Mouse (Mus musculus) induced T-regulatory cell, adult 2 months (primary cell): ENCODE measurements around the gene Gm15319.
"Not testable (repeated sequence)": the region's sequence is repeated elsewhere in the genome, so short reads cannot be mapped to it uniquely, and the experiment has no call there.

Source experiments
- DNase-seq: peaks from one replicate; pipeline ENCODE4 v3.0.0-alpha.2; 2012; ENCODE audit warnings: low read depth

The Gm15319 gene

GRCm38 (mm10) chr8:20296803-20297702, 66.0 kb downstream of the Gm15319 start:
- DNase-seq: peak; percentile 85

DNA sequence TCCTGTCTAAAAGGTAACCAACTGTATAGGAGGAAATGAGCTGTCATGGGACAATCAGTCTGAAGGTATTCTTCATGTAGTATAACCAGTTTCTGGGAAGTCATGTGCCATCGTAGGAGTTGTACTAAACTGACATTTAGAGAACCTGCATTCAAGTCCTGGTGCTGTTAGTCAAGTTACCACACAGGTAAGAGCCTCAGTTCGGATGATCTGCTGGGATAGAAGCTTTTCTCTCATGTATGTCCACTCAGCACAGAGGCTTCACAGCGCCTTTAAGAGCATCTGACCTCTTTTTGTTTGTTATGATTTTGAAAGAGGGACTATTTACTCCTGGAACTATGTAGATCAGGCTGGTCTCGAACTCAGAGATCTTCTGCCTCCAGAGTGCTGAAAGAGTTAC, 67.1 kb downstream of the Gm15319 start:
- DNase-seq: not testable (repeated sequence)

DNA sequence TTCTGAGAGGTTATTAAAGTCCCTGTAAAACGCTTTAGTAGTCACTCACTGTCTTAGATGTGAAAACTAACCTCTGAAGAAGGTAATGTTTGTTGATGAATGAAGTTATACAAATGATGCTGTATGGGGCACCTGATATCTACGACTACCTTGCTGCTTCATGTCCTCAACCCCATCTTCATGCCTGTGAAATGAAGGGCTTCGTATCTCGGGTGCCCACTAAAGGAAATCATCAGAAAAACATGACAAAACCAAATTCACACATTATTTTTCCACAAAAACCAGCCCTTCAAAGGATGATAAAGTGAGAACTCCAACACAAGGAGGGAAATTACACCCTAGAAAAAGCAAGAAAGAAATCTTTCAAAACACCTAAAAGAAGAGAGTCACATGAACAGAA, 68.2 kb downstream of the Gm15319 start:
- DNase-seq: not testable (repeated sequence)

- DNase-seq: not testable (repeated sequence)
Observed at GRCm38 (mm10) chr8:20293966-20294365, 69.0 kb downstream of the Gm15319 start.

GRCm38 (mm10) chr8:20290015-20290414, 73.0 kb downstream of the Gm15319 start:
- DNase-seq: not testable (repeated sequence)

DNA sequence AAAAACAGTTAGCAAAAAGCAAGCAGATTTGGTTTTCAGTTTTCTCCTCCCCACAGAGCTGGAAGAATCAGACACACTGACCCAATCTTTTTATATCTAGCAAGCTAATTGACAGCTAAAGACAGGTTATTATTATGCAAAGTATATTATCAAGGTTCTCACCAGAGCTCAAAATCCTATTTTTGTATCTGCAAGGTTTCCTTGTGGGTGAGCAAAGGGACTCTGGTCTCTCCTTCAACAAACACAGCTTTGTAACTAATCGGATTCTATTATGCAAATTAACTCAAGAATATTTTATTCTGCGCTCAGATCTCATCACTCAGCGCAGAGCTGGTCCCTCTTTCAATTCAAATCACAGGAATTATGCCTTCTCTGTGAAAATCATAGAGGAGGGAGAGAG, 74.1 kb downstream of the Gm15319 start:
- not testable (repeated sequence) for DNase-seq

DNA sequence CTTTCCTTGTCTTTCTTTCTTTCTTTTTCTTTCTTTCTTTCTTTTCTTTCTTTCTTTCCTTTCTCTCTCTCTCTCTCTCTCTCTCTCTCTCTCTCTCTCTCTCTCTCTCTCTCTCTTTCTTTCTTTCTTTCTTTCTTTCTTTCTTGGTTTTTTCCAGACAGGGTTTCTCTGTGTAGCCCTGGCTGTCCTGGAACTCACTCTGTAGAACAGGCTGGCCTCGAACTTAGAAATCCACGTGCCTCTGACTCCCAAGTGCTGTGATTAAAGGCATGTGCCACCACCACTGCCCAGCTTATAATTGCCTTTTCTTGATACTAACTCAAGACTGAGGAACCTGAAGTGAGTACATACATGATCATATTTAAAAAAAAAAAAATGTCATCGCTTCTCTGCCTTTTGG, 75.3 kb downstream of the Gm15319 start:
- not testable (repeated sequence) for DNase-seq
